Mouse (Mus musculus): Measurements from ENCODE around the gene Prrc2c. TPM values are rescaled to one million over a fixed set of nuclear protein-coding genes. Genes with fewer than 3 reads are reported as not detected.
A peak's percentile ranks its signal among the peaks of the same experiment; 100 is the strongest.

The Prrc2c gene
- polyA plus RNA-seq, 1 experiment from 2014 or later, result 117 TPM

GRCm38 (mm10) chr1:162723610-162724009 lies 16.7 kb downstream of the Prrc2c start:
- Histone ChIP-seq H3K4me3 (ENCODE audit: low read length) (no peak overlapping the region), H3K4me1 (ENCODE audit: control insufficient read depth, insufficient read depth, low read depth, low read length) (no peaks in the 10 kb centered on the region), H3K4me2 (ENCODE audit: low read length) (no peak overlapping the region), H3K27me3 (replicated peaks; ENCODE audit: control insufficient read depth, insufficient read depth, low read length) (no peaks in the 10 kb centered on the region), H3K27ac (ENCODE audit: low read depth, low read length) (no peak overlapping the region), H3K9ac (ENCODE audit: low read depth, low read length) (no peak overlapping the region), H3K36me3 (ENCODE audit: control insufficient read depth, insufficient read depth, low read length) (peaks cover 11% of the 10 kb centered on the region; the same call in 1 of the 2 replicates), H3K9me3 (ENCODE audit: control insufficient read depth, low read length) (no peaks in the 10 kb centered on the region)
- no peak for ATAC-seq

- no peaks in the 10 kb centered on the region for H3K4me1 ChIP-seq (ENCODE audit: control insufficient read depth, insufficient read depth, low read depth, low read length)
- no peak for ATAC-seq
- H3K4me3 ChIP-seq (ENCODE audit: low read length), result no peak overlapping the region
- H3K9me3 ChIP-seq (ENCODE audit: control insufficient read depth, low read length), result no peaks in the 10 kb centered on the region
- WGBS, result 93% methylated on average over 2 of the region's 2 CpGs
- peaks cover 19% of the 10 kb centered on the region for H3K36me3 ChIP-seq (ENCODE audit: control insufficient read depth, insufficient read depth, low read length)
- H3K27ac ChIP-seq (ENCODE audit: low read depth, low read length), result no peak overlapping the region
- no peak overlapping the region for H3K4me2 ChIP-seq (ENCODE audit: low read length)
- no peak overlapping the region for H3K9ac ChIP-seq (ENCODE audit: low read depth, low read length)
- no peaks in the 10 kb centered on the region for H3K27me3 ChIP-seq (replicated peaks; ENCODE audit: control insufficient read depth, insufficient read depth, low read length)
Observed at GRCm38 (mm10) chr1:162720645-162721044, 19.7 kb downstream of the Prrc2c start.

DNA sequence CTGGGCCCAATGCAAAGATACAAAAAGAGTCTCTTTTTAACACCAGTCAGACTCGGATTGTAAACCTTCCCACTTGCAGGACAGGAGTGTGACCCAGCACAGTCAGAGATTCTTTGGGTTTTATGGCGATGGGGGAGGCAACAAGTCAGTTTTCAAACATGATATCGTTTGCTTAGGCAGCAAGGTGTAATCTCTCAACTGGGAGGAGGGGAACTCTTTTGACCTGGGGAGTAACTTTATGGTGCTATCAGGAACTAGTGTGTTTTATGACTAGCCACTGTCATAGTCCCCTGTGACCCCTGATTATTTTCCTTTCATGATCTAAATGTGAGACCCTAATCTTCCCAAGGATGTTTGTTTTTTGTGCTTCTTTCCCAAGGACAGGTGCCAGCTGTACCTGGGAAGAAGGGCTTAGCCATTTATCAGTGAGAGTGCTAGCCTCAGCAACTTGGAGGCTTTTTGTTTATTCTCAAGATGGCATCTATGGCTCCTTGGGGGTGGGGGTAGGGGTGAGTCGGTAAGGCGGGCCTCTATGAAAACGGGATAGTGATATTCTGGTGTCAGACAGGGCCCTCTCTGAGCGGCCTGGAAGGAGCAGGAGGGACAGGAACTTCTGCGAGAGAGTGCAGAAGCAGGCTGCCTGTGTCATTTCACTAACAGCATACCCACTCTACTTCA lies 39.8 kb downstream of the Prrc2c start:
- WGBS, result 86% methylated on average over 8 of the region's 8 CpGs
- H3K9ac ChIP-seq (ENCODE audit: low read depth, low read length), result no peak overlapping the region
- ATAC-seq, result no peak
- H3K9me3 ChIP-seq (ENCODE audit: control insufficient read depth, low read length), result no peaks in the 10 kb centered on the region
- H3K4me1 ChIP-seq (ENCODE audit: control insufficient read depth, insufficient read depth, low read depth, low read length), result no peaks in the 10 kb centered on the region
- no peaks in the 10 kb centered on the region for H3K27me3 ChIP-seq (replicated peaks; ENCODE audit: control insufficient read depth, insufficient read depth, low read length)
- H3K4me2 ChIP-seq (ENCODE audit: low read length), result no peak overlapping the region
- H3K4me3 ChIP-seq (ENCODE audit: low read length), result no peak overlapping the region
- no peak overlapping the region for H3K27ac ChIP-seq (ENCODE audit: low read depth, low read length)
- H3K36me3 ChIP-seq (ENCODE audit: control insufficient read depth, insufficient read depth, low read length), result peaks cover 42% of the 10 kb centered on the region

DNA sequence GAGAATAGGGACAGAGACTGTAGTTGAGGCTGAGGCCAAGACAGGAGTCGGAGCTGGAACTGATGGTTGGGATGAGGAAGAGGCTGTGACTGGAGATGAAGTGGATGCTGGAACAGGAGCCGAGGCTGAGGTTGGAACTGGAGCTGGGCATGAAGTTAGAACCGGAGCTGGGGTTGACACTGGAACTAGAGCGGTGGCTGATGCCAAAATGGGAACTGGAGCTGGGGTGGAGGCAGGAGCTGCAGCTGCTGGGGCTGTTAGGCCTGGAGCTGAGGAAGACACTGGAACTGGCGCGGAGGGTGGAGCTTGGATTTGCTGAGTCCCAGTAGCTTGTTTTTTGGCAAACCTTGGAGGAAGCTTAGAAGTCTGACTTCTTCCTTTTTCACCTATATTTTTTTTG lies 42.5 kb downstream of the Prrc2c start:
- no peak overlapping the region for H3K27ac ChIP-seq (ENCODE audit: low read depth, low read length)
- no peak overlapping the region for H3K9ac ChIP-seq (ENCODE audit: low read depth, low read length)
- no peaks in the 10 kb centered on the region for H3K9me3 ChIP-seq (ENCODE audit: control insufficient read depth, low read length)
- H3K4me1 ChIP-seq (ENCODE audit: control insufficient read depth, insufficient read depth, low read depth, low read length), result no peaks in the 10 kb centered on the region
- no peak overlapping the region for H3K4me3 ChIP-seq (ENCODE audit: low read length)
- H3K36me3 ChIP-seq (ENCODE audit: control insufficient read depth, insufficient read depth, low read length), result peaks cover 38% of the 10 kb centered on the region
- no peak for ATAC-seq
- H3K27me3 ChIP-seq (replicated peaks; ENCODE audit: control insufficient read depth, insufficient read depth, low read length), result no peaks in the 10 kb centered on the region
- H3K4me2 ChIP-seq (ENCODE audit: low read length), result no peak overlapping the region
- WGBS, result 93% methylated on average over 6 of the region's 6 CpGs

DNA sequence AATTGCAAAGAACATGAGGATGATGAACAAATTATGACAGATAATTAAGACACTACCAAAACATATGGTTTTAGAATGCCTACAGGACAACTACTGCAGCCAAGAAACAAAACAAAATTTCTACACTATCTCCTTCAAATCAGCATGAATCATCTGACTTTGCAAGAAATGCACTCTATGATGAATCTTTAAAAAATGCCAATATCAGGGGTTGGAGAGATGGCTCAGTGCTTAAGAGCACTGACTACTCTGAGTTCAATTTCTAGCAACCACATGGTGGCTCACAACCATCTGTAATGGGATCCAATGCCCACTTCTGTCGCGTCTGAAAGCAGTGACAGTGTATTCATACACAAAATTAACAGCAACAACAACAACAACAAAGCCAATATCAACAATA lies 46.6 kb downstream of the Prrc2c start:
- H3K27ac ChIP-seq (ENCODE audit: low read depth, low read length), result no peak overlapping the region
- no peak overlapping the region for H3K4me2 ChIP-seq (ENCODE audit: low read length)
- H3K4me3 ChIP-seq (ENCODE audit: low read length), result no peak overlapping the region
- no peak overlapping the region for H3K9ac ChIP-seq (ENCODE audit: low read depth, low read length)
- H3K9me3 ChIP-seq (ENCODE audit: control insufficient read depth, low read length), result no peaks in the 10 kb centered on the region
- H3K36me3 ChIP-seq (ENCODE audit: control insufficient read depth, insufficient read depth, low read length), result peaks cover 42% of the 10 kb centered on the region
- no peak for ATAC-seq
- no peaks in the 10 kb centered on the region for H3K27me3 ChIP-seq (replicated peaks; ENCODE audit: control insufficient read depth, insufficient read depth, low read length)
- 81% methylated on average over 2 of the region's 2 CpGs for WGBS
- no peaks in the 10 kb centered on the region for H3K4me1 ChIP-seq (ENCODE audit: control insufficient read depth, insufficient read depth, low read depth, low read length)

DNA sequence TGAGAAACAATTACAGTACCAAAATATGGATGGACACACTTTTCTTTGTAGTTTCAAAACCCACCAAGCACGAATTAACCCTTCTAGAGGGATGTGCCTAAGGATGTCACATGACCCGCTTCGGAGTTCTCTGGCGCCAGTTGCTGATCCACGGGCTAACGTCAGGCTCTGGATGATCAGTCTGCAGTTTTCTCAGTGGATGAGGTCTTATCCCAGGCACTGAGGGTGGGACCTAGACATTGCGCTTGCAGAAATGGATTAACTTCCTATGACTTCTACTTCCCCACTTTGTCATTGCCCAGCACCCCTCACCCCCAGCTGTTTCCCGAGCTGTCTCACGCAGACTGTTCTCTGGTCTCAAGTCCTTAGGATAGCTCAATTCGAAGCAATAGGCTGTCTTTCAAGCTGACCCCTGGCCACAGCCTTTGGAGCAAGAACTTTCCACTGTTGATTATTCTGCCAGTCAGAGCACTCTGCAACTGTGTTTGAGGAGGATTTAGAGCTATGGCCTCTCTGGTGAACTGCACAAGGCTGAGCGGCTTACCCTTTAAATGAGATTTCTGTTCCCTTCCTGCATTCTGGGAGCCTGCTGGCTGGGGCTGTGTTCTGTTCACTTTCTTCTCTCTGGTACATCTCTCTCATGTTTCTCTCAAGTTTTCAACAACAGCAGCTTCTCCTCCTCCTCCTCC lies 74.7 kb downstream of the Prrc2c start:
- peak; percentile 85 for ATAC-seq
- 4% methylated on average over 11 of the region's 11 CpGs for WGBS
- no peaks in the 10 kb centered on the region; the same call in 1 of the 2 replicates for H3K36me3 ChIP-seq (ENCODE audit: control insufficient read depth, insufficient read depth, low read length)
- peak overlapping the region; percentile 66 for H3K4me2 ChIP-seq (ENCODE audit: low read length)
- peak overlapping the region; percentile 30 for H3K4me3 ChIP-seq (ENCODE audit: low read length)
- no peak overlapping the region for H3K27ac ChIP-seq (ENCODE audit: low read depth, low read length)
- no peaks in the 10 kb centered on the region for H3K9me3 ChIP-seq (ENCODE audit: control insufficient read depth, low read length)
- H3K4me1 ChIP-seq (ENCODE audit: control insufficient read depth, insufficient read depth, low read depth, low read length), result peaks cover 5% of the 10 kb centered on the region
- H3K9ac ChIP-seq (ENCODE audit: low read depth, low read length), result peak overlapping the region; percentile 59; the same call in 1 of the 2 replicates
- H3K27me3 ChIP-seq (replicated peaks; ENCODE audit: control insufficient read depth, insufficient read depth, low read length), result no peaks in the 10 kb centered on the region

DNA sequence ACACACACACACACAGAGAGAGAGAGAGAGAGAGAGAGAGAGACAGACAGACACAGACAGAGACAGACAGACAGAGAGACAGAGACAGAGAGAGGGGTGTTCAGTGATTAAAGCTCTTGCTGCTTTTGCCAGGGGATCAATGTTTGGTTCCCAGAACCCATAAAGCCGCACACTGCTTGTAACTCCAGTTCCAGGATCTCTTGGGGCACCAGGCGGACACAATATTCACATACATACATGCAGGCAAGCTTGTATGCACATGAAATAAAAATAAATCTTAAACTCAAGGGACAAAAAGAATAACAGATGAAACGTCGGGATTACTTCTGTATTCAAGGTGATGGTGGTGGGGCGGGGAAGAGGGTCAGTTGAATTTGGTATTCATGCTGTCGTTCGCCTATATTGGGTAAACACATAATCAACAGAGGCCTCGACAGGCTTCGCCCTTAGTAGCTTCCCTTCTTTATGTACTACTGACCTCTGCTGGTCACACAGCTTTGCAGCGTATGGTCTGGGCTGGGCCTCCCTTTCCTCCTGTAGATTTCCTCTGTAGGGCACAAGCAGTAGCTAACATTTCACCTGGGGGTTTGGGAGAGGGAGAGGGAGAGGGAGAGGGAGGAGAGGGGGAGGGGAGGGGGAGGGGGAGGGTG lies 75.4 kb downstream of the Prrc2c start:
- Histone ChIP-seq H3K4me3 (ENCODE audit: low read length) (no peak overlapping the region; the same call in 1 of the 2 replicates), H3K4me2 (ENCODE audit: low read length) (peak overlapping the region; percentile 66), H3K9me3 (ENCODE audit: control insufficient read depth, low read length) (no peaks in the 10 kb centered on the region), H3K27ac (ENCODE audit: low read depth, low read length) (no peak overlapping the region), H3K9ac (ENCODE audit: low read depth, low read length) (no peak overlapping the region), H3K4me1 (ENCODE audit: control insufficient read depth, insufficient read depth, low read depth, low read length) (peaks cover 5% of the 10 kb centered on the region), H3K27me3 (replicated peaks; ENCODE audit: control insufficient read depth, insufficient read depth, low read length) (no peaks in the 10 kb centered on the region), H3K36me3 (ENCODE audit: control insufficient read depth, insufficient read depth, low read length) (no peaks in the 10 kb centered on the region)
- peak; percentile 98 for ATAC-seq
- 11% methylated on average over 10 of the region's 10 CpGs for WGBS

DNA sequence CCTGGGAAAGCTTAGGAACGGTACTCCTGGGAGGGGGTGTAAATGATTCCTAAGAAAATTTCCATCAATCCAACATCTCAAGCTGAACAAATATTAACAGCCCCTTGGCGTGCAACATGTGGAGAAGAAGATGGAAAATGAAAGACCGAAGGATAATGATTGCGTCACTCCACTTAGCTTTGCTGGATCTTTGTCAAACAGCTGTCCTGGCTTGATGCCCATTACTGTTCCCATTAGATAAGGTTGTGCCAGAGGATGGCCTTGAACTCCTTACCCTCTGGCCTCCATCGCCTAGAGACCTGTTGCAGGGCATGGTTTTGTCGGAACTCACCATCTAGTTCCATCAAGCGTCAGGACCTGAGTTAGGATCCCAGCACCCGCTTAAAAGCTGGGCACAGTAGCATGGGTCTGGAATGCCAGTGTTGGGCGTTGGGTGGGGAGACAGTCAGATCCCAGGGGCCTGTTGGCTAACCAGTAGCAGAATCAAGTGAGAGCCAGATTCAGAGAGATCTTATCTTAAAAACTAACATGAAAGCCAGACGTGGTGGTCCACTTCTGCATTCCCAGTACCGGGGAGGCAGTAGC lies 80.0 kb downstream of the Prrc2c start:
- no peak overlapping the region for H3K9ac ChIP-seq (ENCODE audit: low read depth, low read length)
- no peaks in the 10 kb centered on the region for H3K27me3 ChIP-seq (replicated peaks; ENCODE audit: control insufficient read depth, insufficient read depth, low read length)
- H3K36me3 ChIP-seq (ENCODE audit: control insufficient read depth, insufficient read depth, low read length), result no peaks in the 10 kb centered on the region
- H3K4me1 ChIP-seq (ENCODE audit: control insufficient read depth, insufficient read depth, low read depth, low read length), result peaks cover under 1% of the 10 kb centered on the region
- ATAC-seq, result no peak
- no peak overlapping the region for H3K4me2 ChIP-seq (ENCODE audit: low read length)
- 89% methylated on average over 11 of the region's 11 CpGs for WGBS
- no peak overlapping the region for H3K4me3 ChIP-seq (ENCODE audit: low read length)
- H3K27ac ChIP-seq (ENCODE audit: low read depth, low read length), result no peak overlapping the region
- H3K9me3 ChIP-seq (ENCODE audit: control insufficient read depth, low read length), result no peaks in the 10 kb centered on the region

- no peak within 1 kb of the TSS for H3K9ac ChIP-seq (ENCODE audit: low read depth, low read length)
- no peaks in the 10 kb centered on the region for H3K36me3 ChIP-seq (ENCODE audit: control insufficient read depth, insufficient read depth, low read length)
- no peaks in the 10 kb centered on the region for H3K27me3 ChIP-seq (replicated peaks; ENCODE audit: control insufficient read depth, insufficient read depth, low read length)
- H3K4me1 ChIP-seq (ENCODE audit: control insufficient read depth, insufficient read depth, low read depth, low read length), result no peaks in the 10 kb centered on the region
- H3K9me3 ChIP-seq (ENCODE audit: control insufficient read depth, low read length), result no peaks in the 10 kb centered on the region
- no peak within 1 kb of the TSS for H3K27ac ChIP-seq (ENCODE audit: low read depth, low read length)
- no peak within 1 kb of the TSS for H3K4me3 ChIP-seq (ENCODE audit: low read length)
- ATAC-seq, result no peak
- 92% methylated on average over 7 of the region's 7 CpGs for WGBS
- H3K4me2 ChIP-seq (ENCODE audit: low read length), result no peak within 1 kb of the TSS
Observed at GRCm38 (mm10) chr1:162658119-162658518, 82.2 kb downstream of the Prrc2c start, which contains the start of gene Myocos. Myocos (minus strand) TSS chr1:162658219.
